Mouse (Mus musculus): Measurements from ENCODE around the gene Ica1l.
"Not testable (repeated sequence)": the region's sequence is repeated elsewhere in the genome, so short reads cannot be mapped to it uniquely, and the experiment has no call there.

Ica1l gene

GRCm38 (mm10) chr1:60042796-60043469, at the start of gene Ica1l:
Gene Ica1l (minus strand): TSS chr1:60043184.
- DNase-seq = peak; percentile 75

DNA sequence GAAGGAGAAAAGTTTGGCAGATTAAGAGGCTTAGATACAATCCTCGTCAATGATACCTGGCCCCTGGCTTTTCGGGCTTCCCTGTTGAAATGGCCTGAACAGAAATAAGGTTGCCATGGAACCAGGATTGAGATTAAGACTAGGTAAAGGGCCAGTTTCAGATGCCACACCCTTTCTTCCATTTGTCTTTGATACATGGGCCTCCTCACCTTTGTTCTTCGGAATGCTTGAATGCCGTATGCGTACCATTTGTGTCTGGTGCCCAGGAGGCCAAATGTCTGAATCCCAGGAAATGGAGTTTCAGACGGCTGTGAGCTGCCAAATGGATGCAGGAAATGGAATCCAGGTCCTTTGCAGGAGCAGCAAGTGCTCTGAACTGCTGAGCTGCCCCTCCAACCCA, 33.4 kb upstream of the Ica1l start:
- DNase-seq = no peak

DNA sequence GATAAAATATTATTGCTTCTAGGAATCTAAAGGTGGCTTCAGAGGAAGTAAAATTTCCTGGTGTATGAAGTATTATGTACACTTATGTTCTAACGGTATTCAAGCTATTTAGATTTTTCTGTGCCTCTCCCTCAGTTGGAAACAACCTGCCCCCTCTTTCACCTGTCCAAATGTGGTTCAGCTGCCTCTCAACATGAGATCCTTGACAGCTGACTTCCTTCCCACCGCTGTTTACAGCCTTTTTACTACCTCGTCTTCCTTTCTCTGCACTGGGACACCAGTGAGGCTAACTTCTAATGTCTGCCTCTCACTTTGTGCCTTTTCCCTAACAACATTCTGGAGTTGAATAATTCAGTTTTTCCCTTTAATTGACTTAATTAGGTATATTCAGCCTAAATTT, 32.6 kb upstream of the Ica1l start:
- DNase-seq = no peak

DNA sequence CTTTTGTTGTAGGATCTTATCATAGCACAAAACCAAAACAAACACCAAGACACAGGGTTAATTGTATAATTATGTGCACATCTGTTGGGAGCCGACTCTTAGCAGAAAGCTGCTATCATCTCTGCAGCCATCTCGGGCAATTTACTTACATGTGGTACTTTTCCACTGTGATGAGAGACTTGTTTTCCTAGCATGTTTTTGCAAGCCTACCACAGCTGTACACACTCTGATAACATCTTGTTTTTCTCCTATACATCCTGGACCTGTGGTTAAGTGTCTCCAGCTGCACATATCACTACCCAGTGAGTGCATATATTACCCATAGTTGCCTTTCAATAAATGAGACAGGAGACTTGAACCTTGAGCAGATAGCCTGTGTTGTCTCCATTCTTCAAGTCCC, 32.0 kb upstream of the Ica1l start:
- no peak for DNase-seq

DNA sequence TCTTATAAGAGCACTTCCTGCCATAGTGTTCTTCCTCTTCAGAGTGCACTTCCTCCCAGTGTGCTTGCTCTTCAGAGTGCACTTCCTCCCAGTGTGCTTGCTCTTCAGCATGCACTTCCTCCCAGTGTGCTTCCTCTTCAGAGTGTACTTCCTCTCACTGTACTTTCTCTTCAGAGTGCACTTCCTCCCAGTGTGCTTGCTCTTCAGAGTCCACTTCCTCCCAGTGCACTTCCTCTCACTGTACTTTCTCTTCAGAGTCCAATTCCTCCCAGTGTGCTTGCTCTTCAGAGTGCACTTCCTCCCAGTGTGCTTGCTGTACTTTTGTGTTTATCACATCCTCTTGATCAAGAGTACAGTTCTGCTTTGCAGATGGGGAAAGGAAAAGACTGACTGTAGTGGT, 27.7 kb upstream of the Ica1l start:
- not testable (repeated sequence) for DNase-seq

DNA sequence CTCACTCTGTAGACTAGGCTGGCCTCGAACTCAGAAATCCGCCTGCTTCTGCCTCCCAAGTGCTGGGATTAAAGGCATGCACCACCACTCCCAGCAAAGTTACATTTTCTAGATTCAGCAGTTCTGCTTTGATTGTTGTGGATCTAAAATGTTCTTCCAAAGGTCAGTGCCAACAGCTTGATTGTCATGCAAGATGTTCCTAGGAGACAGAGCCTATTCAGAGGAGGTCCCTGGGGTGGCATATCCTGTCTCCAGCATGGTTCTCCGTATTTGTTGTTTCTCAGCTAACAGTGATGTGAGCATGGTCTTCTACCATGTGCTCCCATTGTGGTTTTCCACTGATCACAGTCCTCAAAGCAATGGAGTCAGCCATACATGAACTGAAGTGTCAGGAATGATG, 13.3 kb upstream of the Ica1l start:
- no peak for DNase-seq

DNA sequence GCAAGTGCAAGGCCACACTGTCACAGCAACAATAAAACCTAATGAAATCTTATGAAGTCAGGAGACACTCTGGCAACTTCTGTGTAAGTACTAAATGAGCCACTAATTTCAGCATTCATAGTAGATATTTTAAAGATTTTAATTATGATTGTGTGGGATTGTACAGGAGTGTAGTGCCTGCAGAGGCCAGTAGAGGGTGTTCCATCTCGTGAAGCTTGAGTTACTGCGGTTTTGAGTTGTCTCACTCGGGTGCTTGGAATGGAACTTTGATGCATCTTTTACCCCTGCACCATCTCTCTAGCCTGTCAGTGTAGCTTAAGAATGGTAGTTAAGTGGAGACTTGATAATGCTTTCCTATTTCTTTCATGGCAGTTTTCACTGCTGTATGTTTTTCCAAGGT, 11.7 kb upstream of the Ica1l start:
- no peak for DNase-seq

DNA sequence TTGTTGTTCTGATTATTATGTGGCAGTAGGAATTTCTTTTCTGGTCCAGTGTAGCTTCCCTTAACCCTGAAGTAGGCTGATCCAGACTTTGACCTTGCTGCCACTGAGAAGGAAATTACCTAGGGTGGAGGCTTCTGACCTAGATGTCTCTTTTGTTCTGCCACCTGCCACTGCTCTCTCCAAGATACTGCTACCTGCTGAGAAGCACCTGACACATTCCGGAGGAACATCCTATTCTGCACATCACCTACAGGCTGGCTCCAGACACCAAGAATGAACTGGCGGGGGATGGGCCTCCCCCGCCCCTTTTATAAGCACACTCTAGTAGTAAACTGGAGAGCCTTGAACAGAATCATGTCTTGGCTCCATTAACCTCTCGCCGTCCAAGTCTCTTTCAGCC, 4.5 kb upstream of the Ica1l start:
- not testable (repeated sequence) for DNase-seq

DNA sequence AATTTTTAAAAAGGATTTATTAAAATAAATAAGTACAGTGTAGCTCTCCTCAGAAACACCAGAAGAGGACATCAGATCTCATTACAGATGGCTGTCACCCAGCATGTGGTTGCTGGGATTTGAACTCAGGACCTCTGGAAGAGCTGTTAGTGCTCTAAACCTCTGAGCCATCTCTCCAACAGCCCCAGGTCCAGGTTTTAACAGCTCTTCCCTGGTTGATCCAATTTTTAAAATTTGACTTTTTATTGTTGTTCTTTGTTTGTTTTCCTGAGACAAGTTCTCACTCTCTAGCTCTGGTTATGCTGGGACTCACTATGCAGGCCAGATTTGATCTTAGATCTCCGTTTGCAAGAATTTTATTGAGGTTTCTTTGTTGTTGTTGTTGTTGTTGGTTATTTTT, 1.6 kb upstream of the Ica1l start:
- no peak for DNase-seq

DNA sequence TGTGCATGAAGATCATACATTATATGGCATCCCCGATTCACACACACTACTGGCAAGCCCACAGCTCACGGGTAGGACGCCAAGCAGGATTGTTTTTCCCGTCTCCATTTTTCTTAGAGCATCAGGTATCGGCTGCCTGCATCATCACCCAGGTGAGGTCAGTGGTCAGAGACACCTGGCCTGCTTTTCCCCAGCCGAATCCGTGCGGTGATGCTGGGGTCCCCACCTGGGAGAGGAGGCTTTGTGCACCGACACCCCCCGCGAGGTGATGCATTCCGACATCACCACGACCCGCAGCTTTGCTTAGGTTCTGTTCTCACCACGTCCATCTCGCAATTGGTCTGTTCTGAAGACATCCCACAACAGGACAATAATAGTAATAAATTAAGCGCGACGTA, 587 bp downstream of the Ica1l start:
- no peak for DNase-seq

GRCm38 (mm10) chr1:60035044-60035443, 7.9 kb downstream of the Ica1l start:
- DNase-seq = no peak

GRCm38 (mm10) chr1:60017031-60017469, 25.9 kb downstream of the Ica1l start:
- no peak for DNase-seq

DNA sequence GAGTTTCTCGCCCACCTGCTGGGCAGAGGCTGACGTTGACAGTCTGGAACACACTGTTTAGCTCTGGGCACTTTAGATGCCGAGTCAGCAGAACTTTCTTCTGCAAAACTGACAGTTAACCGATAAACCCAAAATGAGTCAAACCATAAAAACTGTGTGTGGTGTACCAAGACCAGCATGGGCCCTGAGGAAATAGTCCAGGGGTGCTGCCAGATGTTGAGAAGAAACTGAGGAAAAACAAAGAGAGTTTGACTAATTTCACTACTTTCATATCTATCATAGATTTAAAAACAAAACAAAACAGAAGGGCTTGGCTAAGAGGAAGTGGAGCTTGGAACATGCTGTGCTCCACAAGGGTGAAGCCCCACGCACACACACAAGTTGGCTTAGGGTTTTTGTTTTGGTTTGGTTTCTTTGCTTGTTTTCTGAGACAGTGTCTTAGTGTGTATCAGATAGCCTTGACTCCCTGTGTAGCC, 26.8 kb downstream of the Ica1l start:
- DNase-seq = no peak

- no peak for DNase-seq
Measured at GRCm38 (mm10) chr1:60015511-60015910, 27.5 kb downstream of the Ica1l start.

DNA sequence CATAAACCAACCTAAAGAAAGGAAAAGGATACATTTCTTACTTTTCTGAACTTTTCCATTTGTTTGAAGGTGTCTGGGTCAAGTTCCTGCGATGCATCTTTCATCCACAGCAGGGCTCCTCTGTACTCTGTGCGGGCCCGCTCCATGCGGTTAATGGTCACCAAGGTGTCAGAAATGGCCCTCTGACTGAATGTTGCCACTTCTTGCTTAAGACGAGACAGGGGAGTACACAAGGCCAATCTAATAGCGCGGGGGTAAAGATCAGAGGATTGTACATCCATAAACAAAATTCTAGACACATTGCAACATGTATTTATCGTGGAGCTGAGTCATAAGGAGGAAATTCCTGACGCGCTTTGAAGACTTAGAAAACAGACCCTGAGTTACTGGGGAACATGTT, 29.2 kb downstream of the Ica1l start:
- no peak for DNase-seq

DNA sequence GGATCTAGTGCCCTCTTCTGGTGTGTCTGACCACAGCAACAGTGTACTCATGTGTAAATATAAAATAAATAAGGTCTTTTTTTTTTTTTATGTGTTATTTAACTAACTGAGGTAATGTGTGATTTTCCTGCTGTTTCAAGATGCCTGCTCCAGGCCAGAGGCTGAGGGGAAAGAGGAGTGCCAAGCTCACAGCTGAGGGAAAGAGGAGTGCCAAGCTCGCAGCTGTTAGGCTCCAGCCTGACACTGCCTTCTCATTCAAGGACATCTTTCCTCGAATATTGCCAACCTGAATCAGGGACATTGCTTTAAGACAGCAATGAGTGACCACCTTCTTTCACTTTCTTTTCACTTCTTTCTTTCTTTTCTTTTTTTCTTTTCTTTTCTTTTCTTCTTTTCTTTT, 34.2 kb downstream of the Ica1l start:
- DNase-seq = no peak

GRCm38 (mm10) chr1:60007337-60007736, 35.6 kb downstream of the Ica1l start:
- DNase-seq = no peak

GRCm38 (mm10) chr1:60000319-60000718, 42.7 kb downstream of the Ica1l start:
- DNase-seq = peak; percentile 10

DNA sequence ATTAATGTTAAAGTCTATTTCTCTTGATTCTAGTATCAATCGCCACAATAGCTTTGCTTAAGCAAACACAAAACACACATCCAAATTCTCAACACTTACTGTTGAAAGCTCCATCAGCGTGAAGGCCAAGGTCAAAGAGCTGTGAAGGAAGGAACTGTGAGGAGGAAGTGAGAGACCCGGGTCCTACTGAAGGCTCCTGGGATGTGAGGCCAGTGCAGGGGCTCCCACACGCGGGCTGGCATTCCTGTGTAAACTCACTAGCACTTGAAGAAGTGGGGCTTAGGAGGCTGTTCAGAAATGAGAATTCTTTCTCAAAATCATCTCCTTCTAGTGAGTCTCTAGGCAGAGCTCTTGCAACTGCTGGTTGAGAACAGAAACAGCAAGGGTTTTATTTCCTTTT, 45.6 kb downstream of the Ica1l start:
- DNase-seq = no peak

GRCm38 (mm10) chr1:59995646-59996045, 47.3 kb downstream of the Ica1l start:
- DNase-seq = no peak

DNA sequence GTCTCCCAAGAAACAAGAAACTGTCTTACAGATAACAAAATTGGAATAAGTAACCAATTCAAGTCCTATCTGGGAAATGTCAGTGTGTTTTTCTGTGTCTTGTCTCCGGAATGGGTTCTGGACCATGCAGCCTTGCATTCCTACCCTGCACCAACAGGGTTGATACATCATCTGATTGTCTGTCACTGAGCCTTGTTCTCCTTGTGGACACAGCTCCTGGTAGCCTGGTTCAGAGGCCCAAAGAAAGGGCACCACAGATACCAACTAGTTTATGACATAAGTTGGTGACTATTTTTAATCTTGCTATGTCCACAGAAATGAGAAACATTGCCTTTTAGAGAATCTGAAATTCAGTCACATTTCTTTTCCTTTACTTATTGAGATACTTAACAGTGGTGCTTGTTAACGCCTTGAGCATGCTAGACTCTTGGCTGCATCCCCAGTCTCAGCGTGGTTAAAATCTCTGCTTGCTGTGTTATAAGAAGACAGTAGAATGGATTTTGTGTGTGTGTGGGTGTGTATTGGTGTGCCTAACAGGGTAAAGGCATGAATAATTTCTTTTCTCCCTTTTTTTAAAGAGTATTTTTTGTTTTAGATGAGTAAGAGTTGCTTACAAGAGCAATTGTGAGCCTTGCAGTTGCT, 55.5 kb downstream of the Ica1l start:
- no peak for DNase-seq

DNA sequence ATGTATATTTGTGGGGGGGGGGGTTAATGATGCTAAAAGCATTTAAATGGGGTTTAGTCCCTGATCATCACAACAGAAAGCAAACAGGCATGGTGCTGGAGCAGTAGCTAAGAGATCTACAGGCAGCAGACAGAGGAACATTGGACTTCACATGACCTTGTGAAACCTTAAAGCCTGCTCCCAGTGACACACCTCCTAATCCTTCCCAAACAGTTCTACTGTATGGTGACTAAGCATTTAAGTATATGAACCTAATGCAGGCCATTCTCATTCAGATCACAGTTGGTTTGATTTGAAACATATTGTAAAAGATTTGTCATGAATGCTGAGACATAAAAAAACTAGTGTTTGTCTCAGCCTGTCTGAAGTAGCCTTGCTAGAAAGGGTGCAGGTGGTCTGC, 56.4 kb downstream of the Ica1l start:
- no peak for DNase-seq

GRCm38 (mm10) chr1:59967291-59967690, 75.7 kb downstream of the Ica1l start:
- DNase-seq = peak; percentile 49

- no peak for DNase-seq
Measured at GRCm38 (mm10) chr1:59966171-59966785, 76.7 kb downstream of the Ica1l start.
